Mouse (Mus musculus): ENCODE measurements around the gene Sh2b3. TPM values are rescaled to one million over a fixed set of nuclear protein-coding genes. Genes with fewer than 3 reads are reported as not detected.

Gene Sh2b3
- total and polyA plus RNA-seq, 3 experiments = 22.8 to 38.3 (median 35.4) TPM

GRCm38 (mm10) chr5:121835949-121836691 lies 1.3 kb downstream of the Sh2b3 start:
- H3K27ac ChIP-seq (ENCODE audit: insufficient read depth, low read depth) = peak overlapping the region; percentile 97
- peak overlapping the region; percentile 79 for H3K9ac ChIP-seq (ENCODE audit: insufficient read depth, low read depth)
- no peaks in the 10 kb centered on the region for H3K27me3 ChIP-seq (replicated peaks)
- H3K36me3 ChIP-seq (replicated peaks in 1 of 2; ENCODE audit: control insufficient read depth in 1 of 2, insufficient read depth in 1 of 2, low read length in 1 of 2) = peaks cover 16 to 17% of the 10 kb centered on the region in 2 experiments
- peaks cover 3% of the 10 kb centered on the region for H3K9me3 ChIP-seq (replicated peaks; ENCODE audit: low read length)
- H3K4me3 ChIP-seq (replicated peaks in 1 of 3; ENCODE audit: low read depth in 2 of 3, low read length in 2 of 3, poor library complexity in 1 of 3) = peak overlapping the region; percentile 71 to 87 (median 86)
- no peak for TF ChIP-seq E2F4 (IDR thresholded peaks at IDR 0.05; ENCODE audit: insufficient replicate concordance, low read depth, low read length)
- peak; percentile 34; the same call in 1 of the 2 replicates for TF ChIP-seq MEF2A (IDR thresholded peaks at IDR 0.05; ENCODE audit: borderline replicate concordance, low read depth, low read length)
- 0 out of 2 replicates have a peak, but pooled peaks have one; percentile 14 for TF ChIP-seq NRF1 (IDR thresholded peaks at IDR 0.05; ENCODE audit: low read depth, low read length)
- TF ChIP-seq SIN3A (IDR thresholded peaks at IDR 0.05; ENCODE audit: low read length) = peak; percentile 68; the same call in 1 of the 2 replicates
- no peak for TF ChIP-seq CTCF (conservative IDR thresholded peaks at IDR 0.05 in 1 of 2, IDR thresholded peaks at IDR 0.05 in 1 of 2; ENCODE audit: low read depth in 2 of 2, low read length in 2 of 2)
- TF ChIP-seq MXI1 (IDR thresholded peaks at IDR 0.05; ENCODE audit: low read depth, low read length) = 0 out of 2 replicates have a peak, but pooled peaks have one; percentile 29
- TF ChIP-seq MAZ (IDR thresholded peaks at IDR 0.05; ENCODE audit: low read depth, low read length) = peak; percentile 90
- no peak for TF ChIP-seq USF2 (conservative IDR thresholded peaks at IDR 0.05; ENCODE audit: low read depth, low read length)
- no peak for TF ChIP-seq MAX (IDR thresholded peaks at IDR 0.05; ENCODE audit: low read length)
- no peak for TF ChIP-seq POLR2A (IDR thresholded peaks at IDR 0.05; ENCODE audit: low read depth, low read length)
- peak; percentile 72; the same call in 1 of the 2 replicates for TF ChIP-seq ETS1 (conservative IDR thresholded peaks at IDR 0.05; ENCODE audit: low read depth, low read length)
- no peak for TF ChIP-seq MYC (IDR thresholded peaks at IDR 0.05; ENCODE audit: low read depth, low read length)
- no peak for TF ChIP-seq MAFK (IDR thresholded peaks at IDR 0.05; ENCODE audit: insufficient replicate concordance, low read length)
- TF ChIP-seq TCF12 (IDR thresholded peaks at IDR 0.05; ENCODE audit: low read depth, low read length) = 0 out of 2 replicates have a peak, but pooled peaks have one; percentile 61
- TF ChIP-seq CHD1 (IDR thresholded peaks at IDR 0.05; ENCODE audit: low read depth, low read length) = peak; percentile 89
- peak; percentile 46; the same call in 1 of the 2 replicates for TF ChIP-seq CHD2 (IDR thresholded peaks at IDR 0.05; ENCODE audit: low read length)
- TF ChIP-seq RAD21 (IDR thresholded peaks at IDR 0.05; ENCODE audit: low read depth, low read length) = no peak
- no peak for TF ChIP-seq TBP (conservative IDR thresholded peaks at IDR 0.05; ENCODE audit: low read depth, low read length)
- TF ChIP-seq KAT2A (IDR thresholded peaks at IDR 0.05; ENCODE audit: insufficient replicate concordance, low read length) = no peak
- TF ChIP-seq UBTF (IDR thresholded peaks at IDR 0.05; ENCODE audit: low read depth, low read length) = peak; percentile 86; the same call in 1 of the 2 replicates
- TF ChIP-seq JUN (IDR thresholded peaks at IDR 0.05; ENCODE audit: insufficient read depth, low read depth, low read length) = no peak
- TF ChIP-seq ZNF384 (IDR thresholded peaks at IDR 0.05; ENCODE audit: low read depth, low read length) = no peak
- TF ChIP-seq IRF4 (IDR thresholded peaks at IDR 0.05; ENCODE audit: low read depth, low read length) = peak; percentile 88
- peak; percentile 72; the same call in 1 of the 2 replicates for TF ChIP-seq BHLHE40 (IDR thresholded peaks at IDR 0.05; ENCODE audit: low read depth, low read length)
- no peak for TF ChIP-seq ZC3H11A (IDR thresholded peaks at IDR 0.05; ENCODE audit: low read depth, low read length)
- TF ChIP-seq ELF1 (IDR thresholded peaks at IDR 0.05; ENCODE audit: low read depth, low read length) = no peak; the same call in 1 of the 2 replicates
- peak; percentile 42; the same call in 1 of the 2 replicates for TF ChIP-seq EP300 (IDR thresholded peaks at IDR 0.05; ENCODE audit: low read length)
- TF ChIP-seq PAX5 (IDR thresholded peaks at IDR 0.05; ENCODE audit: low read length) = no peak
- TF ChIP-seq POLR2AphosphoS2 (IDR thresholded peaks at IDR 0.05; ENCODE audit: low read depth, low read length) = no peak
- TF ChIP-seq RCOR1 (conservative IDR thresholded peaks at IDR 0.05; ENCODE audit: low read depth, low read length) = no peak
- TF ChIP-seq USF1 (IDR thresholded peaks at IDR 0.05; ENCODE audit: low read depth, low read length) = no peak
- no peak for TF ChIP-seq ZKSCAN1 (IDR thresholded peaks at IDR 0.05; ENCODE audit: borderline replicate concordance, low read depth, low read length)
- no peak; the same call in 1 of the 2 replicates for TF ChIP-seq ZMIZ1 (IDR thresholded peaks at IDR 0.05; ENCODE audit: low read depth, low read length)
- dilution Hi-C loops (cut with MboI; ENCODE audit: extremely low pct_ligation_motif_present, extremely low pct_unique_long_range_greater_than_20kb, low sequenced_read_pairs) = no loop called here
- peak; percentile 82 for DNase-seq (ENCODE audit: extremely low read depth)
- in situ Hi-C loops (cut with MboI; ENCODE audit: low pct_ligation_motif_present, low pct_unique_long_range_greater_than_20kb, low sequenced_read_pairs) = no loop called here
- peak overlapping the region; percentile 74 for H3K4me2 ChIP-seq (ENCODE audit: insufficient read depth, low read depth, poor library complexity, severe bottlenecking)
- H3K4me1 ChIP-seq (ENCODE audit: control insufficient read depth in 1 of 2, insufficient read depth in 2 of 2) = peaks cover 26 to 38% of the 10 kb centered on the region in 2 experiments
- peaks cover 45% of the 10 kb centered on the region for H3K79me2 ChIP-seq (replicated peaks; ENCODE audit: control insufficient read depth, extremely low read depth, insufficient read depth, poor library complexity, severe bottlenecking)
